Mouse (Mus musculus) frontal cortex, postnatal 36 days (tissue): ENCODE data around the gene Cdcp2.
"Not testable (repeated sequence)": the region's sequence is repeated elsewhere in the genome, so short reads cannot be mapped to it uniquely, and the experiment has no call there.

Experiments used
- DNase-seq, 2 experiments: peaks; one replicate each; pipeline ENCODE4 v3.0.0; 2022; ENCODE audit warnings: low spot score in 2 of 2

Cdcp2 gene

DNA sequence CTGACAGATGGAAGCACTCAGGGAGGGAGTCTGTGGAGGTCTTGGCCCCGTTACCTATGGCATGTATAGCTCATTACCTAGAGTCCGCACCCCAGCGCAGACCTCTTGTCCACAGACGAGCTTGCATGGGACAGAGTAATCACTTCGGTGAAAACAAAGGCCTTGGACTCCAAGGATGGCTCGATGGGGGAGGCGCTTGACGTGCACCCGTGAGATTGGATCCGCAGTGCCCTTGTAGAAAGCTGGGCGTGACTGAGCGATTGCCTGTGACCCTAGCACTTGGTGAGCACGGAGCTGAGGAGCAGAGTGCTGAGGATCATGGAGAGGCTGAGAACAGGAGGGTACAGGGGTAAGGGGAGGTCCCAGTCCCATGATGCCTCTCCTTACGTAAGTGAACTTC, 5.0 kb upstream of the Cdcp2 start:
- no peak for DNase-seq

GRCm38 (mm10) chr4:107094484-107095187, 2.1 kb upstream of the Cdcp2 start:
- no peak for DNase-seq

DNA sequence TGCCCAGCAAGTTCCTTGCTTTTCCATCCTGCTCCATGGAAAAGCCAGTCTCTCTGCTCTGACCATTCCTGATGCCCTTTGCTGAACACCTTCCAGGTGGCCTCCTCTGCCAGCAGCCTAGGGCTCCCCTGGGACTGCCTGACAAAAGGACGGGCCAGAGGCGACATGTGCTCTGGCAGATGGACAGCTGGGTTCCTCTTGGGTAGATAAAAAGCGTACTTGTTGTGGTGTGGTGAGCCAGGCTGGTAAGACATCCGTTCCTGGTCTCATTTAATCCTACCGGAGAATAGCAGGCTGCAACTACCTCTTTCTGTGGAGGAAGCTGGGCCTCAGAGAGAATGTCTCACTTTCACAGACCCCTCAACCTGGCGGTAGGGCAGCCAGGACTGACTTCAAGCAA, 648 bp upstream of the Cdcp2 start:
- DNase-seq = no peak

GRCm38 (mm10) chr4:107097871-107098270, 1.2 kb downstream of the Cdcp2 start:
- no peak for DNase-seq

DNA sequence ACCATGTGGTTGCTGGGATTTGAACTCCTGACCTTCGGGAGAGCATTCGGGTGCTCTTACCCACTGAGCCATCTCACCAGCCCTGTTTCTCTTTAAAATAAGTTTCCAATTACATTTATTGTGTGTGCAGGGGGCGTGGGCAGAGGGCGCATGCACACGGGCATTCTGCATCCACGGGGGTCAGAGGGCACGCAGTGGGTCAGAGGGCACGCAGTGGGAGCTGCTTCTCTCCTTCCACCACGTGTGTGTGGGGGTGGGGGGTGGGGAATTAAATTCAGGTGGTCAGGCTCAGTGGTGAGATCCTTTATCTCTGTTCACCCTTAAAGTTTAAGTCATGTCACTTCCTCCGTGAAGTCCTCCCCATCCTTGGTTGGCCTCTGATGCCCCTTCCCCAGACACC, 1.7 kb downstream of the Cdcp2 start:
- no peak for DNase-seq

- DNase-seq = no peak
Observed at GRCm38 (mm10) chr4:107098791-107099525, 2.3 kb downstream of the Cdcp2 start.

GRCm38 (mm10) chr4:107102220-107102619, 5.5 kb downstream of the Cdcp2 start:
- no peak for DNase-seq

DNA sequence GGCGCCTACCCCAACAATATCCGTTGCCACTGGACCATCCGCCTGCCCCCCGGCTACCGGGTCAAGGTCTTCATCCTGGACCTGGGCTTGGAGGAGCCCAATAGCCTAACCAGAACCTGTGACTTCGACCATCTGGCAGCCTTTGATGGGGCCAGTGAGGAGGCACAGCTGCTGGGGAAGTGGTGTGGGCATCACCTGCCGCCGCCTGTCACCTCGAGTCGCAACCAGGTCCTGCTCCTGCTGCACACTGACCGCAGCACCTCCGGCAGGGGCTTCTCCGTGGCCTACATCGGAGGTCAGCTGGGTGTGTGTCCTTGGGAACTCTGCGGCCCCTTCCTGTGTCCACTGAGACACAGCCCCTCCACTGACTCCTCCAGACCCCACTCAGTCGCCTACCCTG, 10.1 kb downstream of the Cdcp2 start:
- DNase-seq = no peak

DNA sequence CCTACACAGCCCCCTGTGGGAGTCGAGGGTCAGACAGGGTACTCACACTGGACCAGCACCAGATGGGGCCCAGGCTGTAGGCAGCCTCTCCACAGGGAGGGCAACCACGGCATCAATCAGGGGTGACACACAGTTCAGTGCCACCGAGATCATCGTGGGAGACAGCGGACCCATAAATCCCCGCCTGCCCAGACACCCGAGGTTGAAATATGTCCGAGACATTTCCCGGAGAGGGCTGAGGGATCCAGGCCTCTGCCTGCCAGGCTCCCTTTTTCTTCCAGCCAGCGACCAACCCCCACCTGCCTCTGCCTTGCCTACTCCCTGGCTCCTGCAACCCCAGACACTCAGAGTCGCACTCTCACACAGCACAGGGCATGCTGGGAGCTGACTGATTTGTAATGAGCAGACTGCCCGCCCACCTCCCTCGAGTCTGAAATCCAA, 11.6 kb downstream of the Cdcp2 start:
- peak in 1 of 2 experiments; percentile 40 for DNase-seq

- not testable (repeated sequence) for DNase-seq
Observed at GRCm38 (mm10) chr4:107109181-107109580, 12.5 kb downstream of the Cdcp2 start.

GRCm38 (mm10) chr4:107114278-107114677, 17.6 kb downstream of the Cdcp2 start:
- DNase-seq = no peak

DNA sequence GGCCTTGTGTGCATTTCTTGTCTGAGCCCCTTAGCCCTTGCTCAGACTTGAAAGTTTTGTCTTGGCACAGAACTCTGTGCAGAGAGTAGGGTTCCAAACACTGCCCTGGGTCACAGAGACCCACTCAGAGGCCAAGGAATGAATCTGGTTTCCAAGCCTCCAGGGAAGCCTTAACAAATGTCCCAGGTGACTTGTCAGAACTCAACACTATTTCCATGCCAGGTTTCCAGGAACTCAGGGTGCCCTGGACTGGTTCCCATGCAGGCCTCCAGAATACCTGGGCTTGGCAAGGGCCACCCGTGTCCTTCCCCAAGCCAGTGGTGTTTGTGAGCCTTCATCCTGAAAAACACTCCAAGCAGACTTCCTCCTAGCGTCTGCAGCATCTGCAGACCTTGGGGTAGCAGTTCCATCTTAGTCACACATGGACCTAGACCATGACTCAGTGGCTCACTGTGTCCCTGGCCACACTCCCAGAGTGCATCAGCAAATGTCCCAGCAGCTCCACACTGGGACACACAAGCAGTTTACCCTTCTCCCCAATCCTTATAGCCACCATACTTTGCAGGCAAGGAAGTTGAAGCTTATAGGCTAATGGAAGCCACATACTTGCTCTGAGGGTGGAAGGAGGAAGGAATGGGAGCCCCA, 21.2 kb downstream of the Cdcp2 start:
- DNase-seq = no peak

- DNase-seq = no peak
Observed at GRCm38 (mm10) chr4:107119056-107119455, 22.4 kb downstream of the Cdcp2 start.

GRCm38 (mm10) chr4:107120676-107121075, 24.0 kb downstream of the Cdcp2 start:
- DNase-seq = no peak

GRCm38 (mm10) chr4:107121165-107121943, 24.7 kb downstream of the Cdcp2 start:
- DNase-seq = no peak

DNA sequence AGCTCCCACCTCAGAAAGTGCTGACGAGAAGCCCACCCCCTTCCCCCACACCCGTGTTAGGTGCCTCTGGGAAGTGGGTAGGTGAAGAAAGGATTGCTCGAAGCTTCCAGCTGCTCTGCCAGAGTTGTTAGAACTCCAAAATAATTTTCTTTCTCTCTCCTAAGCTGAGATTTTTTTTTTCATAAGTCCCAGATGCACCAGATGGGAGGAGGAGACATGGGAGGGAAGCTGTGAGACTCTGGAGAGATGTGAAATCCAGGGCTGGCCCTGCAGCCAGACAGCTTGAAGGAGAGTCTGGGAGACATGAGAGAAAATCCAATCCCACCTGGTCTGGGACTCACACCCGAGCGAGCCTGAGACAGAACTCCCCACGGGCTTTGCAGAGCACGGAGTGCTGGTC, 27.7 kb downstream of the Cdcp2 start:
- DNase-seq = peak; percentile 30 to 45

DNA sequence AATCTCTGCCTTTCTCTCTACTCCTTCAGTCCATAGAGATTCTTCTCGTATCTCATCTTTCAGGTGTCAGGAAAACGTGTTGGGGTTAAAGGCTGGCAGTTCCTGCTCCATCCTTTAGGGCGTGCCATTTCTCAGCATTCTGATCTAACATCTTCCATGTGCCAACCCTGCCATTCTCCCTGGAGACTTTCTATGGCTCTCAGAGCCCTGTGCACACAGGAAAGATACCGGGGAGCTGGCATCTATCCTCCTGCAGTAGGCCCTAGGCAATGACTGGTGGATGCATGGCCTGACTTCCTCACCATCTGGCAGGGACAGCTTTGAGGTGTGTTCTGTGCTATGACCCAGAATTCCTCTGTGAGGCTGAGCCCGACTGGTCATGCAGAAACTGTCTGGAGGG, 28.4 kb downstream of the Cdcp2 start:
- DNase-seq = no peak

GRCm38 (mm10) chr4:107126389-107126788, 29.7 kb downstream of the Cdcp2 start:
- no peak for DNase-seq

- no peak for DNase-seq
Observed at GRCm38 (mm10) chr4:107126891-107127524, 30.3 kb downstream of the Cdcp2 start.

DNA sequence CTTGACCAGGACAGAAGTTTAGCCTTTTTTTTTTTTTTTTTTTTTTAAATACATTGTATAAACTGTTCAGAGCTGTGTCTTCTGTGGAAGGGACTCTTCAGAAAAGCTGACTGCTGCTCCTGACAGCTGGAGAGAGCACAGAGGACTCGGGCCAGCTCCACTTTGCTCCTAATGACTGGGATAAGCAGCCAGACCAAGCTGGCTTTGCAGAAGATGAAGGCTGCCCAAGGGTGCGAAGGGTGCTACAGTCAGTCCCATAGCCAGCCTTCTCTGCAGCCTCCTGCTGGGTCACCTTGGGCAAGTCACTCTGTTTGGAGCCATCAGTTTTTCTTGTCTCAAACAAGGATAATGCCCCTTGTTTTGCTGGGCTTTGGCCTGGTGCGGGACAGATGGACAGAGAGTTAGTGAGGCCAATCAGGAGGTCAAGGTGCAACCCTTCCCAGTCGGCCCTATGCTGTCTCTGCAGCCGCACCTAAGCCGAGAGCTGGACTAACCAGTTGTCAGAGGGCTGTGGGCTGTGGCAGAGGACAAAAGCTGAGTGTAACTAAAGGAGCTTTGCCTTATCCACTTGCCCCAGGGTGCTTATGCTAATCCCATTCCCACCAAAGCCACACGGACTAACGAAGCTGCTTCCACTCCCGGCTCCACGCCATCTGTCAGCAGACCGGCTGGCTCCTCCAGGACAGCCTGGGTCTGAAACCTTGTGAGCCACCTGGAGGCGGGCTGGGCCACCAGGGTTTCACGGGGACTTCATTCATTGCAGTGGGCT, 31.4 kb downstream of the Cdcp2 start:
- DNase-seq = no peak

DNA sequence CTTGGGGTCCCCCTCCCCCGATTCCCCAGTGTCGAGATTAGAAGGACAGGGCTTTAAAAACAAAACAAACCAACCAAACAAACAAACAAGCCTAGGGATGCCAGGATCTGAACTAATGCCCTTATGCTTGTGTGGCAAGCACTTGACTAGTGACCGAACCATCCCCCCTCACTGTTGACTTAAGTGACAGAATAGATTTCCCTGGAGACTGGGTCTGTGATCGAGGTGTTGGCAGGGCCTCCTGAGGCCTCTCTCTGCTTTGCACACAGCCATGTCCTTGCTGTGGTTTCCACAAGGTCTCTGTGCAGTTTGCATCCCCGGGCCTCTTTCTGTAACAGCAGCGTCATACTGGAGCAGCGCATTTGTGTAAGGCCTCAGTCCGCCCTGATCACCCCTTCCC, 32.7 kb downstream of the Cdcp2 start:
- no peak for DNase-seq
